Mouse (Mus musculus): ENCODE measurements around the gene Lrch1. TPM values are rescaled to one million over a fixed set of nuclear protein-coding genes. Genes with fewer than 3 reads are reported as not detected.

Lrch1 gene
- total RNA-seq, 2 experiments from 2014 or later: 14.4 to 15.0 TPM

- DNase-seq (ENCODE audit: low spot score in 2 of 2): no peak
These were observed 329 bp upstream of the Lrch1 start for GRCm38 (mm10) chr14:74948014-74948396.

- peak; percentile 69 to 81 for DNase-seq (ENCODE audit: low spot score in 2 of 2)
These were observed 813 bp downstream of the Lrch1 start for GRCm38 (mm10) chr14:74946751-74947375.

GRCm38 (mm10) chr14:74946321-74946750 is 1.3 kb downstream of the Lrch1 start:
- DNase-seq (ENCODE audit: low spot score in 2 of 2): peak in 1 of 2 experiments; percentile 6

GRCm38 (mm10) chr14:74945266-74946215 is 2.1 kb downstream of the Lrch1 start:
- no peak for DNase-seq (ENCODE audit: low spot score in 2 of 2)

- no peak for DNase-seq (ENCODE audit: low spot score in 2 of 2)
These were observed 3.4 kb downstream of the Lrch1 start for GRCm38 (mm10) chr14:74944128-74944755.

GRCm38 (mm10) chr14:74943581-74944117 is 4.0 kb downstream of the Lrch1 start:
- DNase-seq (ENCODE audit: low spot score in 2 of 2): no peak

GRCm38 (mm10) chr14:74943024-74943423 is 4.7 kb downstream of the Lrch1 start:
- DNase-seq (ENCODE audit: low spot score in 2 of 2): no peak

GRCm38 (mm10) chr14:74941591-74941990 is 6.1 kb downstream of the Lrch1 start:
- DNase-seq (ENCODE audit: low spot score in 2 of 2): no peak

- no peak for DNase-seq (ENCODE audit: low spot score in 2 of 2)
These were observed 6.9 kb downstream of the Lrch1 start for GRCm38 (mm10) chr14:74940741-74941140.

- DNase-seq (ENCODE audit: low spot score in 2 of 2): no peak
These were observed 8.3 kb downstream of the Lrch1 start for GRCm38 (mm10) chr14:74939355-74939754.

- DNase-seq (ENCODE audit: low spot score in 2 of 2): no peak
These were observed 8.8 kb downstream of the Lrch1 start for GRCm38 (mm10) chr14:74938896-74939295.

- no peak for DNase-seq (ENCODE audit: low spot score in 2 of 2)
These were observed 11.0 kb downstream of the Lrch1 start for GRCm38 (mm10) chr14:74936557-74937261.

- no peak for DNase-seq (ENCODE audit: low spot score in 2 of 2)
These were observed 12.6 kb downstream of the Lrch1 start for GRCm38 (mm10) chr14:74935111-74935510.

- no peak for DNase-seq (ENCODE audit: low spot score in 2 of 2)
These were observed 13.5 kb downstream of the Lrch1 start for GRCm38 (mm10) chr14:74933960-74934710.

GRCm38 (mm10) chr14:74929739-74930138 is 17.9 kb downstream of the Lrch1 start:
- DNase-seq (ENCODE audit: low spot score in 2 of 2): no peak

GRCm38 (mm10) chr14:74928809-74929432 is 18.8 kb downstream of the Lrch1 start:
- no peak for DNase-seq (ENCODE audit: low spot score in 2 of 2)

- DNase-seq (ENCODE audit: low spot score in 2 of 2): no peak
These were observed 20.6 kb downstream of the Lrch1 start for GRCm38 (mm10) chr14:74926899-74927571.

GRCm38 (mm10) chr14:74925951-74926517 is 21.6 kb downstream of the Lrch1 start:
- no peak for DNase-seq (ENCODE audit: low spot score in 2 of 2)

- DNase-seq (ENCODE audit: low spot score in 2 of 2): no peak
These were observed 23.2 kb downstream of the Lrch1 start for GRCm38 (mm10) chr14:74924521-74924920.

Data from left cerebral cortex, adult 18-20 months (tissue).